15 mouse cellular contexts compared by ENCODE assay signal in genomic region chr2:109147292-109147691, GRCm38 (mm10).
"Had no signal": no experiment of that assay in that cellular context is flagged by ENCODE, and none has a peak within 500 bp of the region (broad histone marks: within the 10 kb centered on the region; RNA-seq: fewer than 3 reads in every experiment).

No protein-coding gene starts in this region.

- H3K4me3 ChIP-seq: layer of hippocampus, adult 2 months; limb, embryonic 12.5 days; liver, embryonic 13.5 days; lung, embryonic 15.5 days; megakaryocyte, embryonic 14.5 days; neural tube, embryonic 12.5 days had no signal

- H3K9me3 ChIP-seq: limb, embryonic 12.5 days; lung, embryonic 15.5 days; neural tube, embryonic 12.5 days had no signal

- H3K9ac ChIP-seq: limb, embryonic 12.5 days; liver, embryonic 13.5 days; liver, postnatal 0 days; lung, embryonic 15.5 days; neural tube, embryonic 12.5 days had no signal

- H3K27me3 ChIP-seq: limb, embryonic 12.5 days; liver, embryonic 13.5 days; lung, embryonic 15.5 days; megakaryocyte, embryonic 14.5 days; neural tube, embryonic 12.5 days had no signal

- ATAC-seq: liver, postnatal 0 days had no signal

- H3K4me1 ChIP-seq: limb, embryonic 12.5 days; liver, embryonic 13.5 days; lung, embryonic 15.5 days; megakaryocyte, embryonic 14.5 days; neural tube, embryonic 12.5 days had no signal

- H3K4me2 ChIP-seq: limb, embryonic 12.5 days; liver, embryonic 13.5 days; lung, embryonic 15.5 days; neural tube, embryonic 12.5 days had no signal

- DNase-seq: kidney, adult 9 months; kidney, postnatal 36 days; liver; liver, embryonic 13.5 days; liver, postnatal 0 days; lung, postnatal 14 days; thymus, postnatal 4 days had no signal

- H3K27ac ChIP-seq: kidney, postnatal 0 days; layer of hippocampus, adult 2 months; limb, embryonic 12.5 days; liver, embryonic 13.5 days; lung, embryonic 15.5 days; macrophage; neural tube, embryonic 12.5 days; stomach, postnatal 0 days had no signal

- H3K36me3 ChIP-seq: limb, embryonic 12.5 days; liver, embryonic 13.5 days; lung, embryonic 15.5 days; neural tube, embryonic 12.5 days had no signal
